Mouse (Mus musculus): ENCODE measurements around the gene Arsa.

The Arsa gene

GRCm38 (mm10) chr15:89494970-89495369, 17.7 kb upstream of the Arsa start:
- DNase-seq (ENCODE audit: low spot score) = no peak

- DNase-seq (ENCODE audit: low spot score) = no peak
These were observed 11.4 kb upstream of the Arsa start for GRCm38 (mm10) chr15:89488611-89489117.

- DNase-seq (ENCODE audit: low spot score) = no peak
These were observed 11.0 kb upstream of the Arsa start for GRCm38 (mm10) chr15:89488182-89488581.

- DNase-seq (ENCODE audit: low spot score) = no peak
These were observed 3.4 kb upstream of the Arsa start for GRCm38 (mm10) chr15:89480584-89480983.

GRCm38 (mm10) chr15:89478622-89479021, 1.4 kb upstream of the Arsa start:
- no peak for DNase-seq (ENCODE audit: low spot score)

GRCm38 (mm10) chr15:89477806-89478205, 581 bp upstream of the Arsa start:
- no peak for DNase-seq (ENCODE audit: low spot score)

GRCm38 (mm10) chr15:89476475-89476815, 780 bp downstream of the Arsa start:
- DNase-seq (ENCODE audit: low spot score) = no peak

GRCm38 (mm10) chr15:89475611-89476474, 1.4 kb downstream of the Arsa start:
- peak; percentile 95 for DNase-seq (ENCODE audit: low spot score)

GRCm38 (mm10) chr15:89475293-89475600, 2.0 kb downstream of the Arsa start:
- no peak for DNase-seq (ENCODE audit: low spot score)

GRCm38 (mm10) chr15:89474596-89475292, 2.5 kb downstream of the Arsa start:
- DNase-seq (ENCODE audit: low spot score) = no peak

- no peak for DNase-seq (ENCODE audit: low spot score)
These were observed 3.3 kb downstream of the Arsa start for GRCm38 (mm10) chr15:89473921-89474320.

- DNase-seq (ENCODE audit: low spot score) = no peak
These were observed 3.9 kb downstream of the Arsa start for GRCm38 (mm10) chr15:89473370-89473769.

- no peak for DNase-seq (ENCODE audit: low spot score)
These were observed 5.7 kb downstream of the Arsa start for GRCm38 (mm10) chr15:89471476-89471875.

- DNase-seq (ENCODE audit: low spot score) = peak; percentile 56
These were observed 8.6 kb downstream of the Arsa start for GRCm38 (mm10) chr15:89468577-89468976.

- no peak for DNase-seq (ENCODE audit: low spot score)
These were observed 12.2 kb downstream of the Arsa start for GRCm38 (mm10) chr15:89465052-89465451.

- no peak for DNase-seq (ENCODE audit: low spot score)
These were observed 13.6 kb downstream of the Arsa start for GRCm38 (mm10) chr15:89463334-89464235.

GRCm38 (mm10) chr15:89462176-89462575, 15.0 kb downstream of the Arsa start:
- DNase-seq (ENCODE audit: low spot score) = no peak

GRCm38 (mm10) chr15:89461321-89461720, 15.9 kb downstream of the Arsa start:
- no peak for DNase-seq (ENCODE audit: low spot score)

- DNase-seq (ENCODE audit: low spot score) = no peak
These were observed 16.9 kb downstream of the Arsa start for GRCm38 (mm10) chr15:89460298-89460697.

- no peak for DNase-seq (ENCODE audit: low spot score)
These were observed 17.4 kb downstream of the Arsa start for GRCm38 (mm10) chr15:89459821-89460220.

- DNase-seq (ENCODE audit: low spot score) = no peak
These were observed 18.3 kb downstream of the Arsa start for GRCm38 (mm10) chr15:89458942-89459341.

GRCm38 (mm10) chr15:89455642-89456041, 21.6 kb downstream of the Arsa start:
- no peak for DNase-seq (ENCODE audit: low spot score)
